Mouse (Mus musculus): Measurements from ENCODE around the gene Mrgpra6.

GRCm38 (mm10) chr7:47144299-47144698, 60.4 kb downstream of the Mrgpra6 start:
- TF ChIP-seq POLR2A (IDR thresholded peaks at IDR 0.05; ENCODE audit: insufficient read depth, low read depth, low read length), result no peak
- no peak for TF ChIP-seq CTCF (IDR thresholded peaks at IDR 0.05)
- TF ChIP-seq EP300 (IDR thresholded peaks at IDR 0.05; ENCODE audit: insufficient read depth, low read depth, low read length), result no peak

All from heart, adult 2 months (tissue).